18 mouse cellular contexts compared by ENCODE assay signal in the genomic region with DNA sequence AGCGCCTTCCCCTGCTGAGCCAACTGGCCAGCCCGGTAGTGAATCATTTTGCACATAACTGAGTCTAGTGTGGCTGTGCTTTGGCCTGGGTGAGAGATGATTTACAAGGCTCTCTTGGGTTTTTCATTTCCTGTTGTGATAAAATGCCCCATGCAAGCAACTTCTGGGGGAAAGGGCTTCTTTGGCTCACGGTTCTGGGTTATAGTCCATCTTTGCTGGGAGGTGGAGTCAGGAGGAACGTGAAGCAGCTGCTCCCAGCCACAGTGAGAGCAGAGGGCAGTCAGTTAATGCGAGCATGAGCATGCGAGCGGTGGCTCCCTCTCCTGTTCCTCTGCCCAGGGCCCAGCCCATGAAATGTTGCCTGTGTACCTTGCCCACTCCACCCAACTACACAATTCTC. TPM values are rescaled to one million over a fixed set of nuclear protein-coding genes. Genes with fewer than 3 reads are reported as not detected.
DNase-seq lines count a peak whose midpoint lies in the region; ATAC-seq and TF ChIP-seq lines count a peak whose summit lies in the region.
"Had no signal": no experiment of that assay in that cellular context is flagged by ENCODE, and none has a peak within 500 bp of the region (broad histone marks: within the 10 kb centered on the region; RNA-seq: fewer than 3 reads in every experiment).

No protein-coding gene starts in this region.

- H3K9ac ChIP-seq in kidney, embryonic 16.5 days (replicated peaks; ENCODE audit: low read length), result no peak overlapping the region
- no peak overlapping the region; the same call in 1 of the 2 replicates for H3K9ac ChIP-seq in limb, embryonic 12.5 days (replicated peaks)
- H3K9ac ChIP-seq: forebrain, embryonic 12.5 days had no signal

- H3K36me3 ChIP-seq in spleen, adult 2 months (ENCODE audit: control insufficient read depth, insufficient read depth, low read length), result peaks cover 7% of the 10 kb centered on the region; the same call in 1 of the 2 replicates
- peaks cover 7% of the 10 kb centered on the region; the same call in 1 of the 2 replicates for H3K36me3 ChIP-seq in kidney, embryonic 16.5 days (ENCODE audit: insufficient read depth, low read length)
- peaks cover 56% of the 10 kb centered on the region for H3K36me3 ChIP-seq in limb, embryonic 12.5 days

- peak overlapping the region; percentile 20 for H3K27ac ChIP-seq in spleen, adult 2 months (ENCODE audit: insufficient read depth, low read length)
- 0 out of 2 replicates have a peak overlapping the region, but pooled peaks have one; percentile 42 for H3K27ac ChIP-seq in kidney, embryonic 16.5 days (ENCODE audit: low read length)
- peak overlapping the region; percentile 24; the same call in 1 of the 2 replicates for H3K27ac ChIP-seq in limb, embryonic 12.5 days
- H3K27ac ChIP-seq: forebrain, embryonic 12.5 days; gastrocnemius, adult 2 months; hindbrain, postnatal 0 days had no signal

- no peaks in the 10 kb centered on the region for H3K9me3 ChIP-seq in kidney, embryonic 16.5 days (ENCODE audit: low read length)
- H3K9me3 ChIP-seq in limb, embryonic 12.5 days, result no peaks in the 10 kb centered on the region
- H3K9me3 ChIP-seq: forebrain, embryonic 12.5 days had no signal

- DNase-seq in spleen, adult 2 months (ENCODE audit: low read depth in 1 of 2, low spot score in 2 of 2), result no peak
- no peak for DNase-seq in spleen, postnatal 10 days (ENCODE audit: low spot score in 2 of 2)
- no peak for DNase-seq in left cerebral cortex, postnatal 4 days
- no peak for DNase-seq in adrenal gland, postnatal 25 days
- DNase-seq: adrenal gland, adult 8-10 months; cerebellum, postnatal 14 days; gastrocnemius, adult 2 months; heart, adult 18-20 months; heart, postnatal 14 days; layer of hippocampus, postnatal 36 days; lung, adult 2 months; right cerebral cortex, postnatal 25 days; thymus, postnatal 36 days had no signal

- no peak overlapping the region for H3K4me2 ChIP-seq in kidney, embryonic 16.5 days (replicated peaks; ENCODE audit: low read depth, low read length)
- H3K4me2 ChIP-seq in limb, embryonic 12.5 days, result no peak overlapping the region
- H3K4me2 ChIP-seq: forebrain, embryonic 12.5 days had no signal

- peaks cover 16% of the 10 kb centered on the region; the same call in 1 of the 2 replicates for H3K4me1 ChIP-seq in spleen, adult 2 months (ENCODE audit: control insufficient read depth, insufficient read depth, insufficient read length)
- 0 out of 2 replicates have a peak, but pooled peaks cover 3% of the 10 kb centered on the region for H3K4me1 ChIP-seq in kidney, embryonic 16.5 days (ENCODE audit: insufficient read depth, low read length)
- peaks cover 7% of the 10 kb centered on the region; the same call in 1 of the 2 replicates for H3K4me1 ChIP-seq in limb, embryonic 12.5 days (replicated peaks)
- H3K4me1 ChIP-seq: forebrain, embryonic 12.5 days had no signal

- no peak overlapping the region for H3K4me3 ChIP-seq in spleen, adult 2 months (ENCODE audit: extremely low read depth, insufficient read depth, insufficient read length)
- H3K4me3 ChIP-seq in kidney, embryonic 16.5 days (ENCODE audit: low read length), result no peak overlapping the region
- no peak overlapping the region for H3K4me3 ChIP-seq in limb, embryonic 12.5 days (replicated peaks)
- H3K4me3 ChIP-seq: forebrain, embryonic 12.5 days; gastrocnemius, adult 2 months had no signal

- no peak for TF ChIP-seq POLR2A in spleen, adult 2 months (IDR thresholded peaks at IDR 0.05; ENCODE audit: low read depth, low read length)

- peak; percentile 87 for ATAC-seq in kidney, embryonic 16.5 days (ENCODE audit: low FRiP score, low TSS enrichment)
- no peak for ATAC-seq in limb, embryonic 12.5 days (ENCODE audit: insufficient number of reproducible peaks, insufficient read depth, low FRiP score, low TSS enrichment, low read depth)
- no peak for ATAC-seq in monocyte, adult 5-6 weeks (replicated peaks; ENCODE audit: insufficient number of reproducible peaks, low FRiP score, low TSS enrichment, poor library complexity, severe bottlenecking)
- ATAC-seq: hindbrain, postnatal 0 days had no signal

- no peaks in the 10 kb centered on the region for H3K27me3 ChIP-seq in spleen, adult 2 months (ENCODE audit: control insufficient read depth, insufficient read depth, low read length)
- no peaks in the 10 kb centered on the region for H3K27me3 ChIP-seq in kidney, embryonic 16.5 days (ENCODE audit: insufficient read depth, low read length)
- no peaks in the 10 kb centered on the region for H3K27me3 ChIP-seq in limb, embryonic 12.5 days
- H3K27me3 ChIP-seq: forebrain, embryonic 12.5 days had no signal

- WGBS in spleen, adult 2 months, result 72% methylated on average over 7 of the region's 7 CpGs
- 40% methylated on average over 7 of the region's 7 CpGs for WGBS in kidney, embryonic 16.5 days
- 53% methylated on average over 7 of the region's 7 CpGs for WGBS in limb, embryonic 12.5 days

- intact Hi-C loops in left cerebral cortex, postnatal 4 days (cut with DNase I), result no loop called here

- TF ChIP-seq CTCF in spleen, adult 2 months (IDR thresholded peaks at IDR 0.05; ENCODE audit: extremely low read depth, insufficient read depth, insufficient read length, insufficient replicate concordance), result no peak

RNA-seq across cellular contexts. Expression of a gene that starts 33.0 kb away (rescaled TPM):
- polyA plus RNA-seq in spleen, adult 2 months (2012; rRNA removed), result 6.0 and 7.2 TPM in 2 replicates
- polyA plus RNA-seq in kidney, embryonic 16.5 days (2015; fragmentation: Nextera tagmentation; extraction: Ambion mirVana), result 10.3 and 10.4 TPM in 2 replicates
- 15.5 and 16.1 TPM in 2 replicates for polyA plus RNA-seq in limb, embryonic 12.5 days (2016; fragmentation: Nextera tagmentation; extraction: Ambion mirVana)
- 23.2 to 40.6 TPM (median 27.7 TPM) in 3 replicates for total RNA-seq in monocyte, adult 5-6 weeks (2017)
- total RNA-seq in left cerebral cortex, postnatal 4 days (2021), result 10 to 100 TPM; 28.8 to 30.6 TPM
- total RNA-seq in adrenal gland, postnatal 25 days (2021), result 22.7 and 25.6 TPM in 2 replicates
